Mouse (Mus musculus): Measurements from ENCODE around the gene Pwwp2a.
A peak's percentile ranks its signal among the peaks of the same experiment; 100 is the strongest.

The Pwwp2a gene

GRCm38 (mm10) chr11:43681472-43682414 lies at the start of gene Pwwp2a:
Pwwp2a (plus strand) TSS chr11:43681998.
- DNase-seq (ENCODE audit: low spot score), result peak; percentile 98

GRCm38 (mm10) chr11:43632566-43632965 lies 49.2 kb upstream of the Pwwp2a start:
- DNase-seq (ENCODE audit: low spot score), result no peak

GRCm38 (mm10) chr11:43633165-43633564 lies 48.6 kb upstream of the Pwwp2a start:
- no peak for DNase-seq (ENCODE audit: low spot score)

- peak; percentile 38 for DNase-seq (ENCODE audit: low spot score)
Measured at GRCm38 (mm10) chr11:43633658-43634401, 48.0 kb upstream of the Pwwp2a start.

GRCm38 (mm10) chr11:43636761-43637160 lies 45.0 kb upstream of the Pwwp2a start:
- DNase-seq (ENCODE audit: low spot score), result no peak

- DNase-seq (ENCODE audit: low spot score), result no peak
Measured at GRCm38 (mm10) chr11:43638486-43638885, 43.3 kb upstream of the Pwwp2a start.

GRCm38 (mm10) chr11:43643180-43643591 lies 38.6 kb upstream of the Pwwp2a start:
- peak; percentile 67 for DNase-seq (ENCODE audit: low spot score)

GRCm38 (mm10) chr11:43645286-43645685 lies 36.5 kb upstream of the Pwwp2a start:
- DNase-seq (ENCODE audit: low spot score), result no peak

- no peak for DNase-seq (ENCODE audit: low spot score)
Measured at GRCm38 (mm10) chr11:43653051-43653475, 28.7 kb upstream of the Pwwp2a start.

- DNase-seq (ENCODE audit: low spot score), result no peak
Measured at GRCm38 (mm10) chr11:43656464-43656863, 25.3 kb upstream of the Pwwp2a start.

GRCm38 (mm10) chr11:43658010-43658409 lies 23.8 kb upstream of the Pwwp2a start:
- DNase-seq (ENCODE audit: low spot score), result no peak

- DNase-seq (ENCODE audit: low spot score), result no peak
Measured at GRCm38 (mm10) chr11:43667038-43667745, 14.6 kb upstream of the Pwwp2a start.

- DNase-seq (ENCODE audit: low spot score), result no peak
Measured at GRCm38 (mm10) chr11:43682415-43683217, 818 bp downstream of the Pwwp2a start.

- DNase-seq (ENCODE audit: low spot score), result no peak
Measured at GRCm38 (mm10) chr11:43688850-43689249, 7.1 kb downstream of the Pwwp2a start.

GRCm38 (mm10) chr11:43696623-43697022 lies 14.8 kb downstream of the Pwwp2a start:
- no peak for DNase-seq (ENCODE audit: low spot score)

- DNase-seq (ENCODE audit: low spot score), result no peak
Measured at GRCm38 (mm10) chr11:43698621-43699020, 16.8 kb downstream of the Pwwp2a start.

- DNase-seq (ENCODE audit: low spot score), result no peak
Measured at GRCm38 (mm10) chr11:43700291-43700690, 18.5 kb downstream of the Pwwp2a start.

GRCm38 (mm10) chr11:43703552-43703951 lies 21.8 kb downstream of the Pwwp2a start:
- DNase-seq (ENCODE audit: low spot score), result no peak

GRCm38 (mm10) chr11:43705751-43706150 lies 24.0 kb downstream of the Pwwp2a start:
- no peak for DNase-seq (ENCODE audit: low spot score)

GRCm38 (mm10) chr11:43708409-43708808 lies 26.6 kb downstream of the Pwwp2a start:
- DNase-seq (ENCODE audit: low spot score), result no peak

- DNase-seq (ENCODE audit: low spot score), result no peak
Measured at GRCm38 (mm10) chr11:43712178-43712577, 30.4 kb downstream of the Pwwp2a start.
